Mouse (Mus musculus): ENCODE measurements around the gene Palm2. TPM values are rescaled to one million over a fixed set of nuclear protein-coding genes. Genes with fewer than 3 reads are reported as not detected.
"Not testable (repeated sequence)": the region's sequence is repeated elsewhere in the genome, so short reads cannot be mapped to it uniquely, and the experiment has no call there.

Palm2 gene
- total and polyA plus RNA-seq, 3 experiments: not detected

GRCm38 (mm10) chr4:57413016-57413415 is 21.0 kb upstream of the Palm2 start:
- no peaks in the 10 kb centered on the region for H3K79me2 ChIP-seq (ENCODE audit: control insufficient read depth, insufficient read depth, low read length, poor library complexity)
- no peak overlapping the region for H3K27ac ChIP-seq (ENCODE audit: control insufficient read depth, low read depth, low read length)
- H3K9ac ChIP-seq (ENCODE audit: control insufficient read depth, low read depth, low read length, poor library complexity, severe bottlenecking): no peak overlapping the region
- no peaks in the 10 kb centered on the region for H3K36me3 ChIP-seq (ENCODE audit: control insufficient read depth in 1 of 2, insufficient read depth in 2 of 2, low read length in 2 of 2)
- DNase-seq (ENCODE audit: low read depth, low spot score): no peak
- H3K4me1 ChIP-seq (ENCODE audit: control insufficient read depth in 1 of 2, insufficient read depth in 2 of 2, low read length in 2 of 2): no peaks in the 10 kb centered on the region
- no peaks in the 10 kb centered on the region for H3K27me3 ChIP-seq (ENCODE audit: control insufficient read depth in 1 of 2, insufficient read depth in 2 of 2, low read length in 2 of 2)
- no peaks in the 10 kb centered on the region for H3K9me3 ChIP-seq (replicated peaks; ENCODE audit: insufficient read depth, low read length)
- no peak overlapping the region for H3K4me3 ChIP-seq (ENCODE audit: control insufficient read depth in 1 of 2, insufficient read depth in 1 of 2, low read depth in 2 of 2, low read length in 2 of 2)
- TF ChIP-seq SIN3A (IDR thresholded peaks at IDR 0.05; ENCODE audit: low read length): no peak
- no peak for TF ChIP-seq CTCF (IDR thresholded peaks at IDR 0.05 in 2 of 3, conservative IDR thresholded peaks at IDR 0.05 in 1 of 3; ENCODE audit: control insufficient read depth in 1 of 3, insufficient read depth in 1 of 3, low read depth in 2 of 3, low read length in 3 of 3, poor library complexity in 1 of 3, severe bottlenecking in 1 of 3)
- no peak for TF ChIP-seq RAD21 (IDR thresholded peaks at IDR 0.05; ENCODE audit: low read depth, low read length)
- no peak for TF ChIP-seq TCF12 (IDR thresholded peaks at IDR 0.05; ENCODE audit: low read depth, low read length)
- TF ChIP-seq TAL1 (IDR thresholded peaks at IDR 0.05; ENCODE audit: low read length): no peak
- no peak for TF ChIP-seq POLR2AphosphoS2 (IDR thresholded peaks at IDR 0.05; ENCODE audit: low read length)
- no peak for TF ChIP-seq GABPA (IDR thresholded peaks at IDR 0.05; ENCODE audit: low read depth, low read length)
- no peak for TF ChIP-seq HCFC1 (IDR thresholded peaks at IDR 0.05; ENCODE audit: low read depth, low read length)
- TF ChIP-seq BHLHE40 (IDR thresholded peaks at IDR 0.05; ENCODE audit: borderline replicate concordance, low read depth, low read length): no peak
- no peak for TF ChIP-seq USF1 (IDR thresholded peaks at IDR 0.05; ENCODE audit: low read depth, low read length)
- no peak for TF ChIP-seq ZNF384 (IDR thresholded peaks at IDR 0.05; ENCODE audit: low read depth, low read length)
- TF ChIP-seq SMC3 (IDR thresholded peaks at IDR 0.05; ENCODE audit: low read depth, low read length): no peak
- TF ChIP-seq KAT2A (conservative IDR thresholded peaks at IDR 0.05; ENCODE audit: low read depth, low read length): no peak
- no peak for TF ChIP-seq NELFE (IDR thresholded peaks at IDR 0.05; ENCODE audit: low read depth, low read length)
- TF ChIP-seq MYB (IDR thresholded peaks at IDR 0.05; ENCODE audit: low read depth, low read length): no peak
- no peak for TF ChIP-seq MYC (IDR thresholded peaks at IDR 0.05; ENCODE audit: low read depth, low read length)
- no peak for TF ChIP-seq ELF1 (IDR thresholded peaks at IDR 0.05; ENCODE audit: low read depth, low read length)
- TF ChIP-seq ZKSCAN1 (IDR thresholded peaks at IDR 0.05; ENCODE audit: low read depth, low read length): no peak
- TF ChIP-seq ZMIZ1 (IDR thresholded peaks at IDR 0.05; ENCODE audit: low read depth, low read length): no peak

- not testable (repeated sequence) for H3K27ac ChIP-seq (ENCODE audit: control insufficient read depth, low read depth, low read length); H3K79me2 ChIP-seq (ENCODE audit: control insufficient read depth, insufficient read depth, low read length, poor library complexity); H3K4me1 ChIP-seq (ENCODE audit: control insufficient read depth in 1 of 2, insufficient read depth in 2 of 2, low read length in 2 of 2); H3K9ac ChIP-seq (ENCODE audit: control insufficient read depth, low read depth, low read length, poor library complexity, severe bottlenecking); H3K4me3 ChIP-seq (ENCODE audit: control insufficient read depth in 1 of 2, insufficient read depth in 1 of 2, low read depth in 2 of 2, low read length in 2 of 2); H3K9me3 ChIP-seq (replicated peaks; ENCODE audit: insufficient read depth, low read length); H3K36me3 ChIP-seq (ENCODE audit: control insufficient read depth in 1 of 2, insufficient read depth in 2 of 2, low read length in 2 of 2); H3K27me3 ChIP-seq (ENCODE audit: control insufficient read depth in 1 of 2, insufficient read depth in 2 of 2, low read length in 2 of 2); DNase-seq (ENCODE audit: low read depth, low spot score)
Measured at GRCm38 (mm10) chr4:57413670-57414069, 20.4 kb upstream of the Palm2 start.

All from MEL (cell line).